Mouse (Mus musculus) left cerebral cortex, postnatal 4 days (tissue): Measurements from ENCODE around the gene Tsc22d1. TPM values are rescaled to one million over a fixed set of nuclear protein-coding genes. Genes with fewer than 3 reads are reported as not detected.

ENCODE experiments used
- DNase-seq: peaks from one replicate; pipeline ENCODE4 v3.0.0-alpha.2; 2022
- intact Hi-C: fragments of 180-260 bp; cut with DNase I; formaldehyde crosslinking; loops from one replicate; pipeline ENCODE4 v1.15.1; 2025
- total RNA-seq, 2 experiments: library from RNA; stranded (reverse); gene quantifications; 2 replicates each; pipeline ENCODE4 v1.2.3; 2021

The Tsc22d1 gene
- total RNA-seq, 2 experiments from 2014 or later = 619 to 641 TPM

DNA sequence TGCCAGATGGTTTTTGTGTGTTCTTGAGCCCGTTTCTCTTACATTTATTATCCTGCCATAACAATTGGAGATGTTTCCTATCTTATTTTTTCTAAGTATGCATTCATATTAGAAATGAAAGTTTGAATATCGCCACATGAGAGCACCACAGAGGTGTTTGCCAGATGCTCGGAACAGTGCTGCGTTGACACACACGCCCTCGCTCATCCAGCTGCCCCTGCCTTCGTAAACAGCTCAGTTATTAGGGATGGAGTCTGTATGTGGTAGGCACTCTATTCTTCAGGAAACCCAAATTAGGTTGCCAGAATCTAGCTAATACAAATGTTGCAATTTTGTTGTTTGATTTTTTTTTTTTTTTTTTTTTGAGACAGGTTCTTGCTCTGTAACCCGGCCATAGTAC, 18.1 kb downstream of the Tsc22d1 start:
- intact Hi-C loops = no loop called here
- no peak for DNase-seq

DNA sequence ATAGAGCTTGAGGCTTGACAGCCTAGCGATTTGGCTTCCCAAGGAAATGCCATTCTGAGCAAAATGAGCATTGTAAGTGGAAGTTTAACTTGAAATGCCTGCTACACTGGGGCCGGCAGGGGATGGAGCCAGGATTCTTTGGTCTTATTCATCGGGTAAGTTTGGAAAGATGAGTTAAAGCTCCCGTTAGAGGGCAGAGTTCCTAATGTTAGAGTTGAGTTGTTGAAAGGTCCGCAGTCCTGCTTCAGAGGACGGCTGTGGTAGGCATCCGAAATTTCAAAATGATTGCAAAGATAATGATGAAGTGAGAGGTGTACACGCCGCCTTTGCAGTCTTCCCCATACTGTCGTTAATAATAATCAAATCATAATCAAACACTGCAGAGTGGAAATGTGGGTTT, 27.4 kb downstream of the Tsc22d1 start:
- DNase-seq = no peak
- intact Hi-C loops = no loop called here

DNA sequence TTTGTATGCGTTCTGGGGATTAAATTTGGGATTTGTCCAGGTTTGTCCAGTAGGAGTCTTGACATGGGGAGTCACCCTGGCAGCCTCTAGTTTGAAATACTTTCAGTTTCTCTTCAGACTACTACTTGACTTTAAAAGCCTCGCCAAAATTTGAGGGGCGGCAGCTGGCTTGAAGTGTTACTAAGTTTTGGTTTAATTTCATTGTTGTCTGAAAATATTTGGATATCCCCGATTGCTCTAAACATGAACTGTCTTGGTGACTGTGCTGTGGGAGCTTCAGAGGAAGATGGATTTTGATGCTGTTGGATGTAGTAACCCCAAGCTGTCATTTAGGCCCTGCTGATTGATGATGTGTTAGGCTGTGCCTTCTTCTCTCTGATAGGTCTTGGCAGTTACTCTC, 34.2 kb downstream of the Tsc22d1 start:
- intact Hi-C loops = no loop called here
- no peak for DNase-seq

DNA sequence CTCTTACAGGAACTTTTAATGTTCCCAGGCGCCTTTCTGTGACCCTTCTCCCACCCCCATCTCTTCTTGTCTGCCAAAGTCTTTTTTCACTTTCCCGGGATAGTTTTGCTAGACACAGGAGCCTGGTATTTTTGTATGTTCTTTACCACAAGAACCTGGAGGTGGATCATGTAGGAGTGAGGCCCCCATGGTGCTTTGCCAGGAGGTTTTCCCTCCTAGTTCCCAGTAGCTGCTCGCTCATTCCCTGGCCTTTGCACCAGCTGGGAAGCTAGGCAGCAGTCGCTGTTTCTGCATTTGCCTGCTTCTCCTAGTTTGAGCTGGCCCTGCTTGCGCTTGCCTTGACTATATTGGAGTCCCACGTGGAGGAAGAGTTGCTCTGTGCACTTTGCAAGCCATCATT, 36.2 kb downstream of the Tsc22d1 start:
- intact Hi-C loops = no loop called here

DNA sequence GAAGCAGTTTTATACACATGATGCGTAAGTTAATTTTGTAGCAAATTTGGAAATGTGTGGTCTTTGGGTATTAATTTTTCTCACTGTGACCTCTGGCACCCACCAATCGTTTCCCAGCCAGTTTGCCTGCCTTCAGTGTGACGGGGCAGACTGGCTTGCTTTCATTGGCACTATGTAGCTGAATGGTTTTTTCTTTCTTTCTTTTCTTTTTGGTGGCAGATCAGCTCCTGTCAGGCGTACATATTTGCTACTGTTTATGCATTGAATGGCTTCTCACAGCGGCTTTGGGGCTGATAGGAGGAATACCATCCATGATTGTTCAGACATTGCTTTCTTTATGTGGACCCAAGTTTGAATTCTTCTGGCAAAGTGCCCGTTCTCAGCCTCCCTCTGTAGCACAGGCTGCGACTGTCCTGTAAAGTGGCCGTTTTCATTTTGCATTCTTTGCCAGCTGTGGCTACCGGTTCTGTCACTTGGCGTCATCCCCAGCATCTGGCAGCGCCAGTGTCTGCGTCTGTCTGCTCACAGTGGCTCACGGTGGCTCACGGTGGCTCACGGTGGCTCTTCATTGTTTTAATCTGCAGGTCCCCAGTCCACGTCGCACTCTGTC, 38.1 kb downstream of the Tsc22d1 start:
- peak; percentile 43 for DNase-seq
- intact Hi-C loops = no loop called here

More for the DNA sequence above, 36.2 kb downstream of the Tsc22d1 start:
- no peak for DNase-seq

DNA sequence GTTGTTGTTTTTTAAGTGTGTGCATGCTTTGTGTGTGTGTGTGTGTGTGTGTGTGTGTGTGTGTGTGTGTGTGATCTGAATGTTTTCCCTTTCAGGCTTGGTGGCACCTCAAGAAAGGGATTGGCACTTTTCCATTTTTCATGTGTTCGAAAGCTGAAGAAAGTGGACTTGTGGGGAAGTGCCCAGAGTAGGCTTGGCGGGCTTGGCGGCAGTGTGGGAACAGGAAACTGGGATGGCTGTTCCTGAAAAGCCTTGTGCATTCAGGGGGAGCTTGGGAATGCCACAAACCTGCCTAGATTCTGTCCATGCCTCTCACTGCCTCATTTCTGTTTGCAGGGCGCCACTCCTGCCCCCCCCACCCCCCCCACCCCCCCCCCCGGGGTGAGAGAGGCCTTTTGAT, 39.9 kb downstream of the Tsc22d1 start:
- DNase-seq = no peak
- intact Hi-C loops = no loop called here

DNA sequence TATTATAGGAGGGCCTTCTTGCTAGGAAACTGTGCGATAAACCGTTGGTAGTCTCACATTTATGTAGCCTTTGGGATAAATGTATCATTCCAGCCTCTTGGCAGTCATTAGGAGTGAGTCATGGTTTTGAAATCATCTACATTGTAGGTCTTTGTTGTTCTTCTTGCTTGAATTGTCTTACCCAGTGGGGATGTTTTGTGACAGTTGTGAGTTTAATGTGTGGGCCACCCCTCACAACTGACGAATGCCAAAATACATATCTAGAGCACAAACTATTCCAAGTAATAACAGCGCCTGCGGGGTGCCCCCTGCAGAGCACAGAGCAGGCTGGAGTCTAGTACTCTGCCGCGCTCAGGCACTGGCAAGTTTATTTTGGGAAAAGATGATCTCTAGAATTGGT, 40.4 kb downstream of the Tsc22d1 start:
- intact Hi-C loops = no loop called here
- no peak for DNase-seq

GRCm38 (mm10) chr14:76457696-76458095, 42.9 kb downstream of the Tsc22d1 start:
- intact Hi-C loops = no loop called here
- no peak for DNase-seq

DNA sequence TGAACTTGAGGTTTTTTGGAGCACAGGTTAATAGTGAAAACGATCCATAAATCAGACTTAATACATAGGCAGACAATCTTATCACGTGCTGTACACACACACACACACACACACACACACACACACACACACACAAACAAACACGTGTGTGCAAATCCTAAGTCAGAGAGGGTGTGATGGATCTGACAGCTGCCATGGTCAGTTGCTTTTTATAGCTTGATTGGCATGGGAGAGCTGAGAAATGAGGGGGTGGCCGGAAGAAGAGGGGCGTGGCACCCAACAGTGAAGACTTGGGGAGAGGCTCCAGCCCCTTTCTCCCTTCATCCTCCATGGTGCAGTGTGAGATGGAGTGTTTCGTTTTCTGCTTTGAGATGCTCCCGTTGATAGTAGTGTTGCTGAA, 45.4 kb downstream of the Tsc22d1 start:
- intact Hi-C loops = no loop called here

GRCm38 (mm10) chr14:76461182-76461775, 46.5 kb downstream of the Tsc22d1 start:
- no peak for DNase-seq
- intact Hi-C loops = no loop called here

More for the DNA sequence above, 45.4 kb downstream of the Tsc22d1 start:
- DNase-seq = no peak

- no peak for DNase-seq
- intact Hi-C loops = no loop called here
Measured at GRCm38 (mm10) chr14:76463414-76464098, 48.8 kb downstream of the Tsc22d1 start.

- intact Hi-C loops = no loop called here
- no peak for DNase-seq
Measured at GRCm38 (mm10) chr14:76464967-76465366, 50.2 kb downstream of the Tsc22d1 start.

- intact Hi-C loops = no loop called here
- DNase-seq = peak; percentile 91
Measured at GRCm38 (mm10) chr14:76466641-76467323, 52.0 kb downstream of the Tsc22d1 start.

DNA sequence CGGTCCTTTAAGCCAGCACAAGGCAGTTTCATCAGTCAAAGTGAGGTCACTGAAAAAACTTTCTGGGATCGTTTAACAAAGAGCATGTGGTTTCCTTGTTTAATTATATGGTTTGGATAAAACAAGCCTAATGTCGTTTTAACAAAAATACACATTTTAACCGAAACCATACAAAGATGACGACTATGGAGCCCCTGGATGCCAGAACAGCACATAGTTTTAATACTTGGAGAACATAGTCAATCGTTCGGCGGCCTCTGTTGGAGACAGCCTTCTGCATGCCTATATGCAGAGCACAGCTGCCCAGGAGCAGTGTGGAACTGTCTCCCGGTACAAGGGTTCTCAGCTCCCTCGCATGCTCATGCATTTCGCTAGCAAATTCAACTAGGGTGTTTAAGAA, 53.2 kb downstream of the Tsc22d1 start:
- intact Hi-C loops = no loop called here
- DNase-seq = no peak

DNA sequence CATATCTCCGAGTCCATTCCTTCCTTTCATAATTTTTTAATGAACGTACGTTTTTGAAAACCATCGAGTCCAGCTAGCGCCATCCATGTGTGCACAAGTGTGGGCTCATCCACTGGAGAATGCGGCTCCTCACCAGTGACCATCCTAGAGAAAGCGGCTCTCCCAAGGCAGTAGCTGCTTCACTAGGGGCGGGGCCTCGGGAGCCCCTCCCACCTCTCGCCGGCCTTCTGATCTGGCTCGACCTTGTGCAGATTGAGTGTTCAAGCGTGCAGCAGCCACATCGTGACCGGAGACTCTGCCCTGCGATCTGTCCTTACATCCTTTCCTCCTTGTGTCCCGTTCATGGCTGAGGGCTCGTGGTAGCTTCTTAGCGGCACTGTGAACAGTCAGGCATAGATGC, 56.5 kb downstream of the Tsc22d1 start:
- intact Hi-C loops = loop anchor here (5.0 kb wide), 2 partner anchors 319 to 349 kb away; no protein-coding TSS in a partner anchor

GRCm38 (mm10) chr14:76472487-76472886, 57.7 kb downstream of the Tsc22d1 start:
- DNase-seq = no peak
- intact Hi-C loops = loop anchor here (5.0 kb wide), 2 partner anchors 320 to 350 kb away; no protein-coding TSS in a partner anchor

More for the DNA sequence above, 56.5 kb downstream of the Tsc22d1 start:
- no peak for DNase-seq

DNA sequence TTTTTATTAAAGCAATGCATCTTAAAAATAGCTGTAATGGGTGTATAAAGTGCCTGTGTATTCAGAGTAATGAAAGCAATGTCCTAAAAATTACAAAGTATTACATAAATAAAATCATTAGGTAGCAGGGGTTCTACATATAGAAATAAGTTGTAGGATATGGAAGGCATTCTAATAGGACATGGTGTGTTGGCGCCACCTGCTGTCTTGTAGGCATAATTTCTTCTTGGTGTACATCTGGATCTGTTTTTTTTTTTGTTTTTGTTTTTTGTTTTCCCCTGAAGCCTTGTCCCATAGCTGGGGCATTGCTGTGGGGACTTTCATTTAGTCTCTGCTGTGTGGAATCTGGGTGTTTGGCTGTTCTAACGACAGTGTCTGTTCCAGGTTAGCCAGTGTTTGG, 58.6 kb downstream of the Tsc22d1 start:
- intact Hi-C loops = loop anchor here (5.0 kb wide), 2 partner anchors 321 to 351 kb away; no protein-coding TSS in a partner anchor
- peak; percentile 55 for DNase-seq

GRCm38 (mm10) chr14:76474165-76474564, 59.4 kb downstream of the Tsc22d1 start:
- DNase-seq = no peak
- intact Hi-C loops = loop anchor here (5.0 kb wide), 2 partner anchors 322 to 352 kb away; no protein-coding TSS in a partner anchor

- no peak for DNase-seq
- intact Hi-C loops = no loop called here
Measured at GRCm38 (mm10) chr14:76476770-76477169, 62.0 kb downstream of the Tsc22d1 start.

- intact Hi-C loops = no loop called here
Measured at GRCm38 (mm10) chr14:76478076-76478475, 63.3 kb downstream of the Tsc22d1 start.

DNA sequence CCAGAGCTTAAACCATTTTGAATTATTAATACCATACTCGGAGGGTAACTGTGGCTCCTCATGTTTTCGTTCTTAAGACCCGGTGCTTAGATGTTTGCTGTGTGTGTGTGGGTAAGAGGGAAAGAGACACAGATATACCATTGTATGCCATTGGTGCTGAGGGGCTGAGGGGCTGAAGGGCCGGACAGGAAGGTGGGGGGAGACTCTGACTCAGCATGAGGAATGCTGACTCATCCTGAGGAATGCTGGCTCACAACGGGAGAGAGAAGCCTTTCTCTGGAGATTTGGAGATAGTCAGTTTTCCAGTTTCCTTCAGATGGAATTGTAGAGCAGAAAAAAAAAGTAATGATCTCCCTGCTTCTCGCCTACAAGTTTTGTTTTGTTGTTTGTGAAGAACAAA, 63.9 kb downstream of the Tsc22d1 start:
- intact Hi-C loops = no loop called here
- DNase-seq = no peak

More at GRCm38 (mm10) chr14:76478076-76478475, 63.3 kb downstream of the Tsc22d1 start:
- no peak for DNase-seq
